Comparison of ENCODE assay signal across 9 mouse cellular contexts in genomic region chr6:87494339-87494738, GRCm38 (mm10). TPM values are rescaled to one million over a fixed set of nuclear protein-coding genes. Genes with fewer than 3 reads are reported as not detected.
DNase-seq lines count a peak whose midpoint lies in the region; ATAC-seq lines count a peak whose summit lies in the region.
"Had no signal": no experiment of that assay in that cellular context is flagged by ENCODE, and none has a peak within 500 bp of the region (broad histone marks: within the 10 kb centered on the region; RNA-seq: fewer than 3 reads in every experiment).

No protein-coding gene starts in this region.

- no peaks in the 10 kb centered on the region for H3K9me3 ChIP-seq in heart, embryonic 12.5 days (replicated peaks)
- no peaks in the 10 kb centered on the region for H3K9me3 ChIP-seq in midbrain, embryonic 16.5 days (replicated peaks; ENCODE audit: control insufficient read depth, low read length, poor library complexity, severe bottlenecking)

- no peaks in the 10 kb centered on the region for H3K4me1 ChIP-seq in heart, embryonic 12.5 days (replicated peaks)
- H3K4me1 ChIP-seq in brown adipose tissue, adult 24 weeks (ENCODE audit: control insufficient read depth, insufficient read depth, insufficient read length, low read length) = peaks cover 3% of the 10 kb centered on the region; the same call in 1 of the 2 replicates
- no peaks in the 10 kb centered on the region for H3K4me1 ChIP-seq in midbrain, embryonic 16.5 days (ENCODE audit: control insufficient read depth, insufficient read depth, low read length)

- no peaks in the 10 kb centered on the region for H3K27me3 ChIP-seq in heart, embryonic 12.5 days (replicated peaks)
- H3K27me3 ChIP-seq in midbrain, embryonic 16.5 days (ENCODE audit: control insufficient read depth, insufficient read depth, low read depth, low read length) = no peaks in the 10 kb centered on the region

- no peak overlapping the region for H3K4me2 ChIP-seq in heart, embryonic 12.5 days
- no peak overlapping the region for H3K4me2 ChIP-seq in midbrain, embryonic 16.5 days (ENCODE audit: low read length)

- no peak overlapping the region for H3K27ac ChIP-seq in heart, embryonic 12.5 days (ENCODE audit: poor library complexity, severe bottlenecking)
- peak overlapping the region; percentile 7 for H3K27ac ChIP-seq in brown adipose tissue, adult 24 weeks (replicated peaks; ENCODE audit: low read depth, low read length)
- H3K27ac ChIP-seq in midbrain, embryonic 16.5 days (ENCODE audit: low read length) = no peak overlapping the region

- no peak for ATAC-seq in heart, embryonic 12.5 days (ENCODE audit: insufficient number of reproducible peaks, low FRiP score)
- ATAC-seq in midbrain, embryonic 16.5 days = no peak

- DNase-seq in heart, adult 18-20 months = peak; percentile 26 to 56
- DNase-seq in kidney, postnatal 14 days = peak; percentile 28
- DNase-seq in lung, postnatal 4 days = peak; percentile 49 to 52
- DNase-seq in right cerebral cortex, postnatal 4 days = no peak
- DNase-seq in frontal cortex, postnatal 10 days (ENCODE audit: low spot score in 2 of 2) = no peak
- DNase-seq: layer of hippocampus, postnatal 36 days had no signal

- no peak overlapping the region for H3K4me3 ChIP-seq in heart, embryonic 12.5 days
- H3K4me3 ChIP-seq in brown adipose tissue, adult 24 weeks (ENCODE audit: insufficient read depth, low read depth, low read length) = peak overlapping the region; percentile 67
- no peak overlapping the region for H3K4me3 ChIP-seq in midbrain, embryonic 16.5 days (ENCODE audit: low read depth, low read length)

- no peak overlapping the region for H3K9ac ChIP-seq in heart, embryonic 12.5 days
- H3K9ac ChIP-seq in midbrain, embryonic 16.5 days (ENCODE audit: low read depth, low read length) = no peak overlapping the region

- 69% methylated on average over 9 of the region's 9 CpGs for WGBS in heart, embryonic 12.5 days
- 91% methylated on average over 9 of the region's 9 CpGs for WGBS in midbrain, embryonic 16.5 days

- no peaks in the 10 kb centered on the region for H3K36me3 ChIP-seq in heart, embryonic 12.5 days
- H3K36me3 ChIP-seq in midbrain, embryonic 16.5 days (ENCODE audit: control insufficient read depth, insufficient read depth, low read length) = no peaks in the 10 kb centered on the region

RNA-seq across cellular contexts. Expression of gene Arhgap25, which starts 38.7 kb away (rescaled TPM):
- total RNA-seq in heart, adult 18-20 months (2021) = 1 to 10 TPM; 4.5 to 4.7 TPM
- polyA plus RNA-seq in heart, embryonic 12.5 days (2016; fragmentation: Nextera tagmentation; extraction: Ambion mirVana) = 2.1 and 2.5 TPM in 2 replicates
- polyA plus RNA-seq in brown adipose tissue, adult 24 weeks (2012; ENCODE audit: insufficient read depth, insufficient read length, missing spikeins) = 1.5 and 2.3 TPM in 2 replicates
- 0.99 and 1.9 TPM in 2 replicates for polyA plus RNA-seq in midbrain, embryonic 16.5 days (2015; fragmentation: Nextera tagmentation; extraction: Ambion mirVana)

Comparison
In these comparisons a context has a peak if more than half of its experiments do, and no peak if none do; other contexts are left out.
1. DNase-seq: peak in heart, adult 18-20 months (2 of 2), kidney, postnatal 14 days (single experiment) and lung, postnatal 4 days (2 of 2); none in right cerebral cortex, postnatal 4 days (single experiment) and frontal cortex, postnatal 10 days (0 of 2).